Mouse (Mus musculus) spleen, adult 2 months (tissue): ENCODE data around the gene Irs1.

Experiments
- CTCF ChIP-seq: fragments of 200-500 bp; IDR thresholded peaks from 2 replicates; pipeline ENCODE4 v1.5.1; 2011; ENCODE audit warnings: mild to moderate bottlenecking, inconsistent platforms; ENCODE audit not compliant: insufficient read depth, insufficient read length, insufficient replicate concordance; ENCODE audit errors: extremely low read depth
- POLR2A ChIP-seq: fragments of 200-500 bp; IDR thresholded peaks from 2 replicates; pipeline ENCODE4 v1.6.1; 2011; ENCODE audit warnings: low read depth, low read length, inconsistent platforms

GRCm38 (mm10) chr1:82220673-82221396 is 70.4 kb downstream of the Irs1 start:
- no peak for TF ChIP-seq CTCF
- no peak for TF ChIP-seq POLR2A
